Mouse (Mus musculus): ENCODE results near the gene Isy1.

DNA sequence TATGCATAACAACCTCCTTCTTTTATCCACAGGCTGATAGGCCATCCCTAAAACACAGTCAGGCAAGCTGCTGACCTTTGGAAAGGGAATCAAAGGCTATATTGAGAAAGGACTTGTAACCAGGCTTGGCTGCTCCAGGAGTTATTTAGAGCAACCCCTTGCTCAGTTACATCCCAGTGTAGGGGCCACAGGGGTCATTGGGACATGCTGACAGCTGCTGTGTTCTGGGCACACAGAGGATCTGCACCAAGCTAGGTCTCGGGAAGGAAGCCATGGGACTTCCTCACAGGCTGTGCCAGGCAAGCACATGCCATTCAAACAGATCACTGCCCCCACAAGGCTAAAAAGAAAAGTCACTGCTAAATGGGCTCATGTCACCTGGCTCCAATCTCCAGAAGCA lies 34.5 kb upstream of the Isy1 start:
- peak; percentile 12; the same call in 1 of the 2 replicates for TF ChIP-seq CTCF (IDR thresholded peaks at IDR 0.05)
- no peak for TF ChIP-seq POLR2A (IDR thresholded peaks at IDR 0.05; ENCODE audit: insufficient read depth, low read depth, low read length)
